Mouse (Mus musculus) central nervous system, embryonic 18 days (tissue): ENCODE measurements around the gene Renbp. TPM values are rescaled to one million over a fixed set of nuclear protein-coding genes. Genes with fewer than 3 reads are reported as not detected.

Experiments used
- polyA plus RNA-seq: library from polyadenylated mRNA; depleted of rRNA; stranded (reverse); fragments of >200 nt; gene quantifications from 2 replicates; pipeline ENCODE4 v1.2.3, GENCODE M21; 2012; rRNA removed

The Renbp gene
- 7.3 and 9.4 TPM in 2 replicates for polyA plus RNA-seq

GRCm38 (mm10) chrX:73930402-73931062 is at the start of gene Renbp:
Gene Renbp, minus strand, starts transcription at chrX:73930850.

GRCm38 (mm10) chrX:73966248-73967176 is 35.9 kb upstream of the Renbp start, which contains the start of gene Hcfc1:
Gene Hcfc1, minus strand, starts transcription at chrX:73966357.

GRCm38 (mm10) chrX:73921823-73922549 is 8.7 kb downstream of the Renbp start, which contains the start of the genes Arhgap4 and Naa10:
Gene Arhgap4, minus strand, starts transcription at chrX:73921870.
Gene Naa10, minus strand, starts transcription at chrX:73921944.

GRCm38 (mm10) chrX:73895719-73896118 is 34.9 kb downstream of the Renbp start, which contains the start of gene L1cam:
Gene L1cam, minus strand, starts transcription at chrX:73896105.

GRCm38 (mm10) chrX:73891551-73892152 is 39.0 kb downstream of the Renbp start, which contains the start of gene Avpr2:
Gene Avpr2, plus strand, starts transcription at chrX:73892102.

Other genes starting within 250 kb of the Renbp start
- 53.9 and 62.7 TPM in 2 replicates for gene Bcap31, start 214.7 kb downstream of the Renbp start, polyA plus RNA-seq
- gene Abcd1, start 214.3 kb downstream of the Renbp start, polyA plus RNA-seq, result 16.0 and 17.5 TPM in 2 replicates
- gene Plxnb3, start 173.8 kb downstream of the Renbp start, polyA plus RNA-seq, result 0.95 and 1.9 TPM in 2 replicates
- gene Srpk3, start 156.4 kb downstream of the Renbp start, polyA plus RNA-seq, result 0.61 and 4.7 TPM in 2 replicates
- 431 and 464 TPM in 2 replicates for gene Idh3g, start 144.0 kb downstream of the Renbp start, polyA plus RNA-seq
- gene Ssr4, start 143.8 kb downstream of the Renbp start, polyA plus RNA-seq, result 161 and 178 TPM in 2 replicates
- gene Pdzd4, start 105.9 kb downstream of the Renbp start, polyA plus RNA-seq, result 133 and 139 TPM in 2 replicates
- gene Avpr2, start 38.7 kb downstream of the Renbp start, polyA plus RNA-seq, result not detected in 2 replicates
- 241 and 245 TPM in 2 replicates for gene L1cam, start 34.7 kb downstream of the Renbp start, polyA plus RNA-seq
- gene Arhgap4, start 9.0 kb downstream of the Renbp start, polyA plus RNA-seq, result 6.3 and 7.0 TPM in 2 replicates
- 84.7 and 88.1 TPM in 2 replicates for gene Naa10, start 8.9 kb downstream of the Renbp start, polyA plus RNA-seq
- gene Hcfc1, start 35.5 kb upstream of the Renbp start, polyA plus RNA-seq, result 39.8 and 40.1 TPM in 2 replicates
- gene Irak1, start 93.1 kb upstream of the Renbp start, polyA plus RNA-seq, result 64.0 and 65.2 TPM in 2 replicates
- gene Opn1mw, start 196.6 kb upstream of the Renbp start, polyA plus RNA-seq, result 0.06 TPM in 1 of 2 replicates, not detected in the other
- 26.2 and 26.9 TPM in 2 replicates for gene Mecp2, start 204.5 kb upstream of the Renbp start, polyA plus RNA-seq
- gene Tex28, start 237.0 kb upstream of the Renbp start, polyA plus RNA-seq, result not detected in 2 replicates
- gene Tktl1, start 246.4 kb upstream of the Renbp start, polyA plus RNA-seq, result not detected in 2 replicates